Comparison of ENCODE assay signal across 18 mouse cellular contexts in genomic region chr11:117742243-117742642, GRCm38 (mm10). TPM values are rescaled to one million over a fixed set of nuclear protein-coding genes. Genes with fewer than 3 reads are reported as not detected.
"Had no signal": no experiment of that assay in that cellular context is flagged by ENCODE, and none has a peak within 500 bp of the region (broad histone marks: within the 10 kb centered on the region; RNA-seq: fewer than 3 reads in every experiment).

No protein-coding gene starts in this region.

- H3K27ac ChIP-seq: lung, embryonic 15.5 days; macrophage; midbrain, embryonic 13.5 days; midbrain, embryonic 15.5 days; neural tube, embryonic 12.5 days; stomach, embryonic 15.5 days; stomach, postnatal 0 days had no signal

- DNase-seq: liver, postnatal 0 days; lung, adult 2 months; lung, postnatal 14 days; lung, postnatal 36 days; right cerebral cortex, postnatal 25 days; thymus, adult 2 months; thymus, postnatal 25 days; thymus, postnatal 4 days had no signal

- H3K4me3 ChIP-seq: lung, embryonic 15.5 days; megakaryocyte, embryonic 14.5 days; midbrain, embryonic 13.5 days; midbrain, embryonic 15.5 days; neural tube, embryonic 12.5 days; stomach, embryonic 15.5 days had no signal

RNA-seq across cellular contexts. Expression of gene 6030468B19Rik, which starts 55.2 kb away (rescaled TPM):
- total RNA-seq: midbrain, postnatal 0 days; monocyte, adult 5-6 weeks had no signal
